Mouse (Mus musculus): Measurements from ENCODE around the gene Rhpn2. TPM values are rescaled to one million over a fixed set of nuclear protein-coding genes. Genes with fewer than 3 reads are reported as not detected.

Gene Rhpn2
- polyA plus RNA-seq (2014; fragmentation: Nextera tagmentation; extraction: Ambion mirVana): 24.1 and 24.9 TPM in 2 replicates

- peak within 1 kb of the TSS; percentile 97 for H3K4me2 ChIP-seq (replicated peaks; ENCODE audit: low read depth, low read length)
- H3K36me3 ChIP-seq (ENCODE audit: control insufficient read depth, insufficient read depth, low read length): no peaks in the 10 kb centered on the region
- WGBS: under 1% methylated on average over 52 of the region's 52 CpGs
- ATAC-seq (ENCODE audit: insufficient number of reproducible peaks, insufficient read depth, low FRiP score, low read depth): peak; percentile 97
- peak within 1 kb of the TSS; percentile 56 for H3K9ac ChIP-seq (replicated peaks; ENCODE audit: low read depth, low read length)
- peak within 1 kb of the TSS; percentile 69 for H3K4me3 ChIP-seq (ENCODE audit: low read depth, low read length)
- H3K27ac ChIP-seq (ENCODE audit: low read length): peak within 1 kb of the TSS; percentile 73; the same call in 1 of the 2 replicates
- H3K4me1 ChIP-seq (ENCODE audit: control insufficient read depth, insufficient read depth, low read length): peaks cover 10% of the 10 kb centered on the region; the same call in 1 of the 2 replicates
- H3K27me3 ChIP-seq (ENCODE audit: control insufficient read depth, insufficient read depth, low read length): no peaks in the 10 kb centered on the region
- no peaks in the 10 kb centered on the region for H3K9me3 ChIP-seq (ENCODE audit: control insufficient read depth, low read depth, low read length)
These were observed at the start of gene Rhpn2 for GRCm38 (mm10) chr7:35333692-35334526. Gene Rhpn2 (plus strand): TSS chr7:35334170.

DNA sequence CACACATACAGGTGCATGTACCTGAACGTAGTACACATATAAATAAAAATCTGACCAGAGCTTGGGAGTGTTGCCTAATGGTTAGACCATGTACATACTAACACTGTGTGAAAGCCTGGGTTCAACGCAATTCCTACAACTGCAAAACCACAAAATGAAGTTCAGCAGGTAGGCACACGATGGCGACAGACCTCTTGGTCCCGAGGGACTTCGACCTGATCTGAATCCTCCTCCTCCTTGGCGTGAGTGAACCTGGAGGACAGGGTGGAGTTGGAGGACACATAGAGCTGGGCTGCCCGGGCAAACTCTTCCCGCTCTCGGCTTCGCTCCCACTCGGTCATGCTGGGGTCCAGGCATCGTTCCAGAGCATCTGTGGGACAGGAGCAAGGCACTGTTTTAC lies 40.5 kb upstream of the Rhpn2 start:
- no peak for ATAC-seq (ENCODE audit: insufficient number of reproducible peaks, insufficient read depth, low FRiP score, low read depth)
- WGBS: 92% methylated on average over 13 of the region's 13 CpGs

DNA sequence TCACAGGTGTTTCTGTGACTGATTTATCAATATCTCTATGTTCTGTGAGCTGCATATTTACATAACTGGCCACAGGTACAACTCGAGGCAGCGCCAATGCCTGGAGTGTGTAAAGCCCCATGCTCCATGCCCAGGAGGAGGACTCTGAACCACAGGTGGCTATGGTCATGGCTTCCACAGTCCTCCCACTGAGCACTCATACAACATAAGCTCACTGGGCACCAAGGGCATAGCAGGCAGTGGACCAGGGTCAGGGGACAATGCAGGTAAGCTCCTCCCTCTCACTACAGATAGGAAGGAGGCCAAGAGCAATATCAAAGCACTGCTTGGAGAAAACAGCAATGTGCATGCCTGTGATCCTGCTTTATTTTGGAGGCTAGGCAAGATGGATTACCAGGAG lies 38.3 kb upstream of the Rhpn2 start:
- Histone ChIP-seq H3K27ac (ENCODE audit: low read length) (no peak overlapping the region), H3K36me3 (ENCODE audit: control insufficient read depth, insufficient read depth, low read length) (peaks cover 41% of the 10 kb centered on the region)
- ATAC-seq (ENCODE audit: insufficient number of reproducible peaks, insufficient read depth, low FRiP score, low read depth): no peak

More for the DNA sequence above, 40.5 kb upstream of the Rhpn2 start:
- Histone ChIP-seq H3K4me2 (replicated peaks; ENCODE audit: low read depth, low read length) (no peak overlapping the region), H3K4me1 (ENCODE audit: control insufficient read depth, insufficient read depth, low read length) (no peaks in the 10 kb centered on the region), H3K9me3 (ENCODE audit: control insufficient read depth, low read depth, low read length) (no peaks in the 10 kb centered on the region), H3K27me3 (ENCODE audit: control insufficient read depth, insufficient read depth, low read length) (no peaks in the 10 kb centered on the region), H3K36me3 (ENCODE audit: control insufficient read depth, insufficient read depth, low read length) (peaks cover 50% of the 10 kb centered on the region), H3K27ac (ENCODE audit: low read length) (no peak overlapping the region), H3K9ac (replicated peaks; ENCODE audit: low read depth, low read length) (no peak overlapping the region), H3K4me3 (ENCODE audit: low read depth, low read length) (no peak overlapping the region)

GRCm38 (mm10) chr7:35297886-35298285 lies 36.1 kb upstream of the Rhpn2 start:
- Histone ChIP-seq H3K9ac (replicated peaks; ENCODE audit: low read depth, low read length) (no peak overlapping the region), H3K27ac (ENCODE audit: low read length) (no peak overlapping the region), H3K9me3 (ENCODE audit: control insufficient read depth, low read depth, low read length) (no peaks in the 10 kb centered on the region), H3K27me3 (ENCODE audit: control insufficient read depth, insufficient read depth, low read length) (no peaks in the 10 kb centered on the region), H3K4me1 (ENCODE audit: control insufficient read depth, insufficient read depth, low read length) (no peaks in the 10 kb centered on the region), H3K4me2 (replicated peaks; ENCODE audit: low read depth, low read length) (no peak overlapping the region), H3K4me3 (ENCODE audit: low read depth, low read length) (no peak overlapping the region), H3K36me3 (ENCODE audit: control insufficient read depth, insufficient read depth, low read length) (peaks cover 45% of the 10 kb centered on the region)
- 92% methylated on average over 5 of the region's 5 CpGs for WGBS
- no peak for ATAC-seq (ENCODE audit: insufficient number of reproducible peaks, insufficient read depth, low FRiP score, low read depth)

More for the DNA sequence above, 38.3 kb upstream of the Rhpn2 start:
- Histone ChIP-seq H3K4me1 (ENCODE audit: control insufficient read depth, insufficient read depth, low read length) (no peaks in the 10 kb centered on the region), H3K9ac (replicated peaks; ENCODE audit: low read depth, low read length) (no peak overlapping the region), H3K4me3 (ENCODE audit: low read depth, low read length) (no peak overlapping the region), H3K4me2 (replicated peaks; ENCODE audit: low read depth, low read length) (no peak overlapping the region), H3K27me3 (ENCODE audit: control insufficient read depth, insufficient read depth, low read length) (no peaks in the 10 kb centered on the region), H3K9me3 (ENCODE audit: control insufficient read depth, low read depth, low read length) (no peaks in the 10 kb centered on the region)
- WGBS: 92% methylated on average over 2 of the region's 2 CpGs

- Histone ChIP-seq H3K27me3 (ENCODE audit: control insufficient read depth, insufficient read depth, low read length) (no peaks in the 10 kb centered on the region), H3K9ac (replicated peaks; ENCODE audit: low read depth, low read length) (no peak overlapping the region), H3K27ac (ENCODE audit: low read length) (no peak overlapping the region), H3K9me3 (ENCODE audit: control insufficient read depth, low read depth, low read length) (no peaks in the 10 kb centered on the region), H3K4me1 (ENCODE audit: control insufficient read depth, insufficient read depth, low read length) (no peaks in the 10 kb centered on the region), H3K4me3 (ENCODE audit: low read depth, low read length) (no peak overlapping the region), H3K4me2 (replicated peaks; ENCODE audit: low read depth, low read length) (no peak overlapping the region), H3K36me3 (ENCODE audit: control insufficient read depth, insufficient read depth, low read length) (peaks cover 38% of the 10 kb centered on the region)
- 65% methylated on average over 8 of the region's 8 CpGs for WGBS
- no peak for ATAC-seq (ENCODE audit: insufficient number of reproducible peaks, insufficient read depth, low FRiP score, low read depth)
These were observed 34.3 kb upstream of the Rhpn2 start for GRCm38 (mm10) chr7:35299656-35300055.

DNA sequence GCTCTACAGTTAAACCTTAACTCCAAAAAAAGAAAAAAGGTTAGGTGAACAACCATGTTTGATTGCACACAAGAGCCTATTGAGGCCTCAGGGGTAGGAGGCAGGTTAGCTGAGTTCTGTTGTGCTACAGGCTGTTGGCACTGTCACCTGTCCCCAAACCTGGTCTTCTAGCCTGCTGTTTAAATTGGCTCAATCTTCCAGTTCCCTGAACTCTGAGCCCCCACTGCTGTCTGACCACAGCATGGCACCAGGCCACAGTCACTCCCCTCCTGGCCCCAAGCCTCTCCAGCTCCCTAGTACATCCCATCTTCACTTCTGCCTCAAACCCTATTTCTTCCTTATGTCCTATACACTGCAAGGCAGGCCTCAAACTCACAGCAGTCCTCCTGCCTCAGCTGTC lies 33.2 kb upstream of the Rhpn2 start:
- H3K9ac ChIP-seq (replicated peaks; ENCODE audit: low read depth, low read length): no peak overlapping the region
- no peaks in the 10 kb centered on the region for H3K27me3 ChIP-seq (ENCODE audit: control insufficient read depth, insufficient read depth, low read length)
- H3K4me1 ChIP-seq (ENCODE audit: control insufficient read depth, insufficient read depth, low read length): no peaks in the 10 kb centered on the region
- no peak overlapping the region for H3K4me3 ChIP-seq (ENCODE audit: low read depth, low read length)
- H3K36me3 ChIP-seq (ENCODE audit: control insufficient read depth, insufficient read depth, low read length): peaks cover 28% of the 10 kb centered on the region
- ATAC-seq (ENCODE audit: insufficient number of reproducible peaks, insufficient read depth, low FRiP score, low read depth): no peak
- no peaks in the 10 kb centered on the region for H3K9me3 ChIP-seq (ENCODE audit: control insufficient read depth, low read depth, low read length)
- no peak overlapping the region for H3K4me2 ChIP-seq (replicated peaks; ENCODE audit: low read depth, low read length)
- no peak overlapping the region for H3K27ac ChIP-seq (ENCODE audit: low read length)

DNA sequence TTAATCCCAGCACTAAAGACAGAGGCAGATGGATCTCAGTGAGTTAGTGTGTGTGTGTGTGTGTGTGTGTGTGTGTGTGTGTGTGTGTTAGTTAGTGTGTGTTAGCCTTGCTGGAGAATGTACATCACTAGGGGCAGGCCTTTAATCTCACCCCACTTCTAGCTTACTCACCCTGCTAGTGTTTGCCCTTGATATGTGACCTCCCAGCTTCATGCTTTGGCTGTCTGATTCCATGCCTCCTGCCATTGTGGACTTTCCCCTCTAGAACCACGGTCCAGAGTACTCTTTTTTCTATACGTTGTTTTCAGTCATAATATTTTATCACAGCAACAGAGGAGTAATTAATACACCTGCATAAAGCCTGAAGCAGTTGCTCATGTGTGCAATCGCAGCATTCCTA lies 22.8 kb upstream of the Rhpn2 start:
- 90% methylated on average over 3 of the region's 3 CpGs for WGBS
- no peak overlapping the region for H3K27ac ChIP-seq (ENCODE audit: low read length)
- peaks cover 23% of the 10 kb centered on the region; the same call in 1 of the 2 replicates for H3K36me3 ChIP-seq (ENCODE audit: control insufficient read depth, insufficient read depth, low read length)
- no peaks in the 10 kb centered on the region for H3K4me1 ChIP-seq (ENCODE audit: control insufficient read depth, insufficient read depth, low read length)
- no peaks in the 10 kb centered on the region for H3K9me3 ChIP-seq (ENCODE audit: control insufficient read depth, low read depth, low read length)
- no peak overlapping the region for H3K4me2 ChIP-seq (replicated peaks; ENCODE audit: low read depth, low read length)
- no peak for ATAC-seq (ENCODE audit: insufficient number of reproducible peaks, insufficient read depth, low FRiP score, low read depth)
- H3K9ac ChIP-seq (replicated peaks; ENCODE audit: low read depth, low read length): no peak overlapping the region
- no peaks in the 10 kb centered on the region for H3K27me3 ChIP-seq (ENCODE audit: control insufficient read depth, insufficient read depth, low read length)
- no peak overlapping the region for H3K4me3 ChIP-seq (ENCODE audit: low read depth, low read length)

- ATAC-seq (ENCODE audit: insufficient number of reproducible peaks, insufficient read depth, low FRiP score, low read depth): no peak
- H3K27me3 ChIP-seq (ENCODE audit: control insufficient read depth, insufficient read depth, low read length): no peaks in the 10 kb centered on the region
- no peak overlapping the region for H3K27ac ChIP-seq (ENCODE audit: low read length)
- H3K36me3 ChIP-seq (ENCODE audit: control insufficient read depth, insufficient read depth, low read length): peaks cover 11% of the 10 kb centered on the region; the same call in 1 of the 2 replicates
- no peaks in the 10 kb centered on the region for H3K9me3 ChIP-seq (ENCODE audit: control insufficient read depth, low read depth, low read length)
- no peak overlapping the region for H3K4me2 ChIP-seq (replicated peaks; ENCODE audit: low read depth, low read length)
- no peak overlapping the region for H3K9ac ChIP-seq (replicated peaks; ENCODE audit: low read depth, low read length)
- H3K4me3 ChIP-seq (ENCODE audit: low read depth, low read length): no peak overlapping the region
- H3K4me1 ChIP-seq (ENCODE audit: control insufficient read depth, insufficient read depth, low read length): 0 out of 2 replicates have a peak, but pooled peaks cover 7% of the 10 kb centered on the region
These were observed 19.8 kb upstream of the Rhpn2 start for GRCm38 (mm10) chr7:35314156-35314555.
